Mouse (Mus musculus): ENCODE results near the gene Mink1. TPM values are rescaled to one million over a fixed set of nuclear protein-coding genes. Genes with fewer than 3 reads are reported as not detected.
A peak's percentile ranks its signal among the peaks of the same experiment; 100 is the strongest.

Mink1 gene
- polyA plus RNA-seq, 1 experiment from 2014 or later = 14.9 TPM

- Histone ChIP-seq H3K9me3 (no peaks in the 10 kb centered on the region), H3K9ac (no peak overlapping the region), H3K27ac (peak overlapping the region; percentile 97), H3K36me3 (peaks cover 36% of the 10 kb centered on the region), H3K4me3 (replicated peaks) (peak overlapping the region; percentile 5), H3K27me3 (replicated peaks) (no peaks in the 10 kb centered on the region), H3K4me2 (peak overlapping the region; percentile 94), H3K4me1 (peaks cover 50% of the 10 kb centered on the region)
- no peak for ATAC-seq (ENCODE audit: insufficient read depth, low FRiP score, low read depth)
- 54% methylated on average over 2 of the region's 2 CpGs for WGBS
These were observed 88.7 kb downstream of the Mink1 start for GRCm38 (mm10) chr11:70651391-70651790.

- Histone ChIP-seq H3K4me2 (peak overlapping the region; percentile 94), H3K27ac (peak overlapping the region; percentile 97), H3K27me3 (replicated peaks) (no peaks in the 10 kb centered on the region), H3K4me1 (peaks cover 58% of the 10 kb centered on the region), H3K4me3 (replicated peaks) (peak overlapping the region; percentile 73), H3K9me3 (no peaks in the 10 kb centered on the region), H3K9ac (peak overlapping the region; percentile 89), H3K36me3 (peaks cover 36% of the 10 kb centered on the region)
- 46% methylated on average over 12 of the region's 12 CpGs for WGBS
- ATAC-seq (ENCODE audit: insufficient read depth, low FRiP score, low read depth) = no peak
These were observed 89.6 kb downstream of the Mink1 start for GRCm38 (mm10) chr11:70652029-70652883.

GRCm38 (mm10) chr11:70652884-70653344 lies 90.2 kb downstream of the Mink1 start:
- WGBS = 34% methylated on average over 6 of the region's 6 CpGs
- Histone ChIP-seq H3K9ac (peak overlapping the region; percentile 89), H3K36me3 (peaks cover 36% of the 10 kb centered on the region), H3K4me2 (peak overlapping the region; percentile 94), H3K4me3 (replicated peaks) (peak overlapping the region; percentile 73), H3K4me1 (peaks cover 61% of the 10 kb centered on the region), H3K27me3 (replicated peaks) (no peaks in the 10 kb centered on the region), H3K27ac (peak overlapping the region; percentile 97), H3K9me3 (no peaks in the 10 kb centered on the region)
- ATAC-seq (ENCODE audit: insufficient read depth, low FRiP score, low read depth) = no peak

- WGBS = under 1% methylated on average over 58 of the region's 63 CpGs
- H3K9me3 ChIP-seq = no peaks in the 10 kb centered on the region
- H3K4me2 ChIP-seq = peak overlapping the region; percentile 94
- ATAC-seq (ENCODE audit: insufficient read depth, low FRiP score, low read depth) = peak; percentile 45; the same call in 1 of the 2 replicates
- H3K27ac ChIP-seq = peak overlapping the region; percentile 97
- peaks cover 35% of the 10 kb centered on the region for H3K36me3 ChIP-seq
- no peaks in the 10 kb centered on the region for H3K27me3 ChIP-seq (replicated peaks)
- peak overlapping the region; percentile 89 for H3K9ac ChIP-seq
- H3K4me3 ChIP-seq (replicated peaks) = peak overlapping the region; percentile 73
- peaks cover 62% of the 10 kb centered on the region for H3K4me1 ChIP-seq
These were observed 90.9 kb downstream of the Mink1 start for GRCm38 (mm10) chr11:70653345-70654197.

- peaks cover 27% of the 10 kb centered on the region for H3K36me3 ChIP-seq
- ATAC-seq (ENCODE audit: insufficient read depth, low FRiP score, low read depth) = peak; percentile 13; the same call in 1 of the 2 replicates
- H3K9me3 ChIP-seq = no peaks in the 10 kb centered on the region
- peak within 1 kb of the TSS; percentile 89 for H3K9ac ChIP-seq
- 0% methylated on average over 55 of the region's 61 CpGs for WGBS
- H3K4me1 ChIP-seq = peaks cover 58% of the 10 kb centered on the region
- H3K4me2 ChIP-seq = peak within 1 kb of the TSS; percentile 94
- H3K4me3 ChIP-seq (replicated peaks) = peak within 1 kb of the TSS; percentile 73
- H3K27me3 ChIP-seq (replicated peaks) = no peaks in the 10 kb centered on the region
- peak within 1 kb of the TSS; percentile 97 for H3K27ac ChIP-seq
These were observed 91.7 kb downstream of the Mink1 start, which contains the start of gene Pfn1 for GRCm38 (mm10) chr11:70654198-70654922. Pfn1 (minus strand) TSS chr11:70654644.

GRCm38 (mm10) chr11:70654923-70655570 lies 92.4 kb downstream of the Mink1 start:
- no peaks in the 10 kb centered on the region for H3K9me3 ChIP-seq
- peak overlapping the region; percentile 73 for H3K4me3 ChIP-seq (replicated peaks)
- peak; percentile 44 for ATAC-seq (ENCODE audit: insufficient read depth, low FRiP score, low read depth)
- H3K36me3 ChIP-seq = peaks cover 20% of the 10 kb centered on the region
- peaks cover 53% of the 10 kb centered on the region for H3K4me1 ChIP-seq
- peak overlapping the region; percentile 47; the same call in 1 of the 2 replicates for H3K9ac ChIP-seq
- under 1% methylated on average over 48 of the region's 48 CpGs for WGBS
- H3K4me2 ChIP-seq = peak overlapping the region; percentile 94
- H3K27me3 ChIP-seq (replicated peaks) = no peaks in the 10 kb centered on the region
- peak overlapping the region; percentile 97 for H3K27ac ChIP-seq

GRCm38 (mm10) chr11:70655571-70656455 lies 93.1 kb downstream of the Mink1 start:
- H3K27ac ChIP-seq = peak overlapping the region; percentile 97
- H3K27me3 ChIP-seq (replicated peaks) = no peaks in the 10 kb centered on the region
- no peaks in the 10 kb centered on the region for H3K9me3 ChIP-seq
- H3K4me2 ChIP-seq = peak overlapping the region; percentile 94
- peak overlapping the region; percentile 47; the same call in 1 of the 2 replicates for H3K9ac ChIP-seq
- peak; percentile 27 for ATAC-seq (ENCODE audit: insufficient read depth, low FRiP score, low read depth)
- H3K4me1 ChIP-seq = peaks cover 47% of the 10 kb centered on the region
- peak overlapping the region; percentile 73 for H3K4me3 ChIP-seq (replicated peaks)
- peaks cover 15% of the 10 kb centered on the region for H3K36me3 ChIP-seq
- WGBS = 1% methylated on average over 61 of the region's 61 CpGs

GRCm38 (mm10) chr11:70656456-70656927 lies 93.8 kb downstream of the Mink1 start:
- H3K4me1 ChIP-seq = peaks cover 40% of the 10 kb centered on the region
- peak overlapping the region; percentile 94 for H3K4me2 ChIP-seq
- no peaks in the 10 kb centered on the region for H3K27me3 ChIP-seq (replicated peaks)
- peak overlapping the region; percentile 97 for H3K27ac ChIP-seq
- peaks cover 12% of the 10 kb centered on the region; the same call in 1 of the 2 replicates for H3K36me3 ChIP-seq
- peak overlapping the region; percentile 73 for H3K4me3 ChIP-seq (replicated peaks)
- peak overlapping the region; percentile 47; the same call in 1 of the 2 replicates for H3K9ac ChIP-seq
- no peaks in the 10 kb centered on the region for H3K9me3 ChIP-seq
- WGBS = 9% methylated on average over 16 of the region's 16 CpGs
- ATAC-seq (ENCODE audit: insufficient read depth, low FRiP score, low read depth) = no peak

GRCm38 (mm10) chr11:70656964-70657363 lies 94.3 kb downstream of the Mink1 start, which contains the start of gene Eno3:
Eno3 (plus strand) TSS chr11:70657202.
- H3K9me3 ChIP-seq = no peaks in the 10 kb centered on the region
- H3K4me1 ChIP-seq = peaks cover 37% of the 10 kb centered on the region
- H3K9ac ChIP-seq = peak within 1 kb of the TSS; percentile 47; the same call in 1 of the 2 replicates
- ATAC-seq (ENCODE audit: insufficient read depth, low FRiP score, low read depth) = no peak
- H3K4me3 ChIP-seq (replicated peaks) = peak within 1 kb of the TSS; percentile 73
- WGBS = 24% methylated on average over 3 of the region's 3 CpGs
- peak within 1 kb of the TSS; percentile 94 for H3K4me2 ChIP-seq
- no peaks in the 10 kb centered on the region for H3K27me3 ChIP-seq (replicated peaks)
- peak within 1 kb of the TSS; percentile 97 for H3K27ac ChIP-seq
- H3K36me3 ChIP-seq = peaks cover 9% of the 10 kb centered on the region; the same call in 1 of the 2 replicates

- Histone ChIP-seq H3K9ac (no peak overlapping the region), H3K4me2 (no peak overlapping the region), H3K36me3 (peaks cover 10% of the 10 kb centered on the region), H3K4me3 (replicated peaks) (no peak overlapping the region), H3K9me3 (no peaks in the 10 kb centered on the region), H3K4me1 (peaks cover 31% of the 10 kb centered on the region), H3K27ac (no peak overlapping the region), H3K27me3 (replicated peaks) (no peaks in the 10 kb centered on the region)
- 40% methylated on average over 6 of the region's 6 CpGs for WGBS
- ATAC-seq (ENCODE audit: insufficient read depth, low FRiP score, low read depth) = no peak
These were observed 94.9 kb downstream of the Mink1 start for GRCm38 (mm10) chr11:70657573-70657972.
